Mouse (Mus musculus) frontal cortex, postnatal 36 days (tissue): ENCODE measurements around the gene Kcnq1.

Experiments used
- DNase-seq, 2 experiments: peaks; one replicate each; pipeline ENCODE4 v3.0.0; 2022; ENCODE audit warnings: low spot score in 2 of 2

Kcnq1 gene

DNA sequence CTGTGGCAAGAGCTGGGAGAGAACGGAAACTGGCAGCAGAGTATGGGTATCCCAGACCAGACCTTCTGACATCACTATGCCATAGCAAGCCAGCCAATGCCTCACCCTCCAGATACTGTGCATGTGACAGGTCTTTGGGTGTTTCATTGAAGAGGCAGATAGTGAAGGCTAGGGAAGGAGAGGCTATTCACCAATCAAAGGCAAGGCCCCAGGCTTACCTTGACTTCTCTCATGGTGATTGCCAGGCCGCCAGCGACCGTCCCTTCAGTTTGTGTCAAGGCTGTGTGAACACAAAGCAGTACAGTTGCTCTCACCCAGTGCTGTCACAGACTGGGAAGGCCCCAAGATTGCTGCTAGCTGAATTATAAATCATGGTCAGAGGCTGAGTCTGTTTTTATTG is 75.1 kb downstream of the Kcnq1 start:
- DNase-seq, result no peak

DNA sequence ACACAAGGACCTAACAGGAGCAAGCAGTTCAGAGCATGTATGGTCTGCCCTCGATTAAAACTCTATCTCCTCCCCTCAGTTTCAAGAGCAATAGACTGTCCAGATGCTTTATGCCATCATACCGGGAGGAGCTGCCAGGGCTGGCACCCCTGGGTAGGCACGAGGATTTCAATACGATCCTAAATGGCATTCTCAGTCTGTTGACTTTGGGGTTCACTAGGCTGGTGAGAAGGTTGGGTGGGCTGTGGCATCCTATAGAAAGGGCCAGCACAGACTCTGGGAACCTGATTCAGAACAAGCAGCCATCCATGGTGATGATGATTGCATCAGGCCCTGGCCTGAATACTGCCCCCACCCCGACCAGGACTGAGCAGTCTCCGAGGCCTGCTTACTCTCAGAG is 79.3 kb downstream of the Kcnq1 start:
- no peak for DNase-seq

DNA sequence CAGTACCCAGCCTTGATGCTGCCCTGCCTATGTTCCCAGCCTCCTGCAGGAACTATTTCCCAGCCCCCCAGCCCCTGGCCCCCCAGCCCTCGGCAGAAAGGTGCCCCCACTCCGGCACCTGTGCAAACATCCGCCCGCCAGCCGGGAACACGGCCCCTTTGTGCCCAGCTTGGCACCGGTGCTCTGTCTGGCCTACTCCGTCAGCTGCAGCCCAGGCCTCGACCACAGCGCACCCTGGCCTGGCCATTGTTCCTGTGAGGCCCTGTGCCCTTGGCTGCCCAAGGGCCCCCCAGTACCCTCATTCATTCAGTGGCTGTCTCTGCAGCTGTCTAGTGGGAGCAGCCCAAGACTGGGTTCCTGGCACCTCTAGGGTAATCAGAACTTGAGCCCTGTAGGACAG is 80.2 kb downstream of the Kcnq1 start:
- DNase-seq, result no peak

DNA sequence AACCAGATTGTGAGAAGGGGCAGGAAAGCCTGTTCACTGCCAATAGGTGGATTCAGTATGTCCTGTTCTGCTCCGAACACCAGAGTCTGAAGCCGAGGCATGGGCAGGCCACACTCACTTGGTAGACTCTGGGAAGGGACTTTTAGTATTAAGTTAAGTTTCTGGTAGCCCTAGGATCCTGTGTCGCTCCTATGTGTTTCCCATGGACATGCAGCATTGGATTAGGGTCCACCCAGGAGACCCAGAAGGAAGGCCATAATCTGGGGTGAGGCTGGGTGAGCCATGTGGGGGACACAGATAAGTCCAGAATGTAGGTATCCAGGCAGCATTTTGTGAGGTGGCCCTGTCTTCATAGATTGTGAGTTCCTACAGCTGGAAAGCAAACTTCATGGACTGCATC is 81.0 kb downstream of the Kcnq1 start:
- no peak for DNase-seq

DNA sequence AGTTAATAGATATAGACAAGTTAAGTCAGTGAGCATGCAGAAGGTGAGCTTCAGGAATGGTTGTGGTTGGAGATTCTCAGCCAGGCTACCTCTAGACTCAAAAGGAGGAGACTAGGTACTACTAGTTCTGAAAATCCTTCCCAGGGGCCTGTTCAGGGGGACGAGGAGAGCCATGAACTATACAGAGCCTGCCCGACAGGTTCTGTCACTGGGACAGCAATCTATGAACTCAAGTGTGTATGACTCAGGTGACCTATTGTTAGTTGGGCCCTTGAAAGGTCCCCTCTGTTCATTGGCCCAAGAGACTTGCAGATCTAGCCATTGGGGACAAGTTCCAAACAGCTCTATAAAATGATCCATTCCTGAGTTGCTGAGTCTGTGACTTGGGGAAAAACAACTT is 82.4 kb downstream of the Kcnq1 start:
- no peak for DNase-seq

DNA sequence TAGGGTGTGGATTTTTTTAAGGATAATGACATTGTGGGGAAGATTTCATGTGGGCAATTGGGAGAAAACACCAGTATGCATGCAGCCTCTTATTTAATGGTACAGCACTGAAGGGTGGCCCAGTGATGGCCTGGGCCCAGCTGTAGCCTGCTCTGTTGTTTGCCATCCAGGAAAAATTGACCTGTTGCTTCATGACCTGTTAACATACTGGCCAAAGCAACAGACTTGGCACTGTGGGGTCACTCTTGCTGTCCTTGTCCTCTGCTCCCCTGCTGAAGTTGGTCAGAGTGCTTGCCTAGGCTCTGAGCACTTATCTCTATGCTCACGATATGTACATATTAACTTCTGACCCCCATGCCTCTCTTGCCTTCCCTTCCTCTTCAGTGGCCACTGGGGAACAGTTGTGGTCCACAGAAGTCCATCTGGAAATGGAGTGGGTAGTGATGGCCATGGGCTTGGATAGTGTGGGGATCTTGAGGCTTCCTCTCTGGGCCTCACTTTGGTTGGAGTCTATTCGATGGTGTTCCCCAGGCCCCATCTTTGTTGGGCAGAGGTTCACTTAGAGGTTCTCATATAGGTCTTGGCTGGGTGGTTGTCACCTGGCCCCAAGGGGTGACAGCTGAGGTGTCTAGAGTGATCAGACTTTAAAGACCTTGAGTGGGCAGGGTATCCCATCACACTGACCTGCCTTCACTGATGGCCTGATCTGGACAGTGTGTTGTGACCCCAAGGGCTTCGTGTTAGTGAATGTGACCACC is 84.0 kb downstream of the Kcnq1 start:
- no peak for DNase-seq

DNA sequence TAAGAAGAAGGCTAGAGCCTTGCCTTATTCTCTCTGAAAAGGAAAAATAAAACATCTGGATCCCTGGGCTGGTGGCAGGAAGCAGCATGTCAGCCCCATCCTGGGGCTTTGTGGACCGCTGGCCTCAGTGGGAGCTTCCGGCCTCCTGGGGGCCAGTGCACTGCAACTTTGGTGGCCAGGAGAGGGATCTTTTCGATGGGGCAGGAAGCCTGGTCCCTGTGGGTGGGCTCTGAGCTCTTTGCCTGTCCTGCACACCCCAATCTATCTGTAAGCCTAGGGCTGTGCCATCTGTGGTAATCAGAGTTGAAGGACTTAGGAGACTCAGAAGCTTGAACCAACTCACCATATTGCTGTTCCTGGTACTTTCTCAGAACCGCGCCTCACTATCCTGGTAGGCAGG is 84.7 kb downstream of the Kcnq1 start:
- DNase-seq, result no peak

DNA sequence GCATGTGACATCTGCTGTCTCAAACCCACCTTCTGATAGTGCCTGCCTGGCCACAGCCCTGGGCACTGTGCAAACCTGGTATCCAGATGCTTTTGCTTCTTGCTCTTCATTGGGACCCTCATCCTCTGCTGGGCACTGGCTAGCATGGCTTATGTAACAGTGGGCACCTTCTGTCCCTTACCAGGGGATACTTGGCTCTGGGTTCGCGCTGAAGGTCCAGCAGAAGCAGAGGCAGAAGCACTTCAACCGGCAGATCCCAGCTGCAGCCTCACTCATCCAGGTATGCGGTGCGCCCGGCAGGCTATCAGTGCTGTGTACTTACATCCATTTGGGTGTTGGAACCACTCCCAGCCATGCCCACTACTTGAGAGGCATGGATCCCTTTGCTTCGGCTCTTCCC is 86.2 kb downstream of the Kcnq1 start:
- DNase-seq, result no peak

DNA sequence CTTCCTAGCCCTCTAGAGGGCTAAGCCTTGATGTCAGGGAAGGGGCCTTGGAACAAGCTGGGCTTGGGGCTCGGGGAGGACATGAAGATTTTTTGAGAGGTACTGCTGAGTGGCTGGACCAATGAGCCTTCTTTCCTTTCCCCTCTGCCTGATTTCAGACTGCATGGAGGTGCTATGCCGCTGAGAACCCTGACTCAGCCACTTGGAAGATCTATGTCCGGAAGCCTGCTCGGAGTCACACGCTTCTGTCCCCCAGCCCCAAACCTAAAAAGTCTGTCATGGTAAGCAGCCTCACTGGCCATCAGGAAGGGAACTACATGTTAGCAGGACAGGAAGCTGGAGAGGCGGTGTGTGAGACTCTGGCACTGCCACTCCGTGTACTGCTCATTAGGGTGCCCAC is 87.9 kb downstream of the Kcnq1 start:
- DNase-seq, result no peak

DNA sequence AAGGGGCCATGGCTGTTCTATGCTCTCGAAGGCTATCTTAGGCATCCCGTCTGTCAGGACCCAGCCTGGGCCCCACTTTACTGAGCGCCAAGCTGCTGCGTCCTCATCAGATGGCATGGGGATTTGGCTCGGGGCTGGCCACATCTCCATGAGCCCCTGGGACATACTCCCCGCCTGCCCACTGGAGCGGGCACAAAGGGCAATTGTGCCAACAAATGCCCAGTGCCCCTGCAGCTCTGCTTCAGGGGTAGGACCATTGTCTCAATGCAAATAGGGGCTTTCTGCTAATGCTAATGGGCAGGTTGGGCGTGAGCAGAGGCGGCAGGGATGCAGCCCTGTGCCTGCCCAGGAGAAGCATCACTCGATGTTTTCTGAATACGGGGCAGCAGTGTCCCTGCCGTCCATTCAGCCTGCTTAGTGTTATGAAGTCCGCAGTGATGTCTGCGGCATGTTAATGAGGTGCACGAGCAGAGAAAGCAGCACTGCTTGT is 91.8 kb downstream of the Kcnq1 start:
- no peak for DNase-seq

DNA sequence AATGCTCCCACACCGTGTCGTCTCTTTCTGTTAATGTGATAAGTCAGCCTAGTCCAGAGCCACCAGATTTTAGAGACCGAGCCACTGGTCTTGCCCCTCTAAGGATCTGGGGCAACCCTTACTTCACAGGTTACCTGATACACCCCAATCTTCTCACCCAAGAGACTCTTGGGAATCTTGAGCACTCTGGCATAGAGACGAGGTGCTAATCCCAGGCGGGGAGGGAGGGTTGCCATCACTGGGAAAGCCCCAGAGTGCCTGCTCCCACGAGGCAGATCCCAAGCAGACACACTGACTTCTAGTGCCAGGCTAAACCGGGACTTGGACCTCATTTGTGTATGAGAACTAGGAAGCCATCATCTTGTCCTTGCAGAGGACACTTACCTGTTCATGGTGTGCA is 92.3 kb downstream of the Kcnq1 start:
- no peak for DNase-seq

DNA sequence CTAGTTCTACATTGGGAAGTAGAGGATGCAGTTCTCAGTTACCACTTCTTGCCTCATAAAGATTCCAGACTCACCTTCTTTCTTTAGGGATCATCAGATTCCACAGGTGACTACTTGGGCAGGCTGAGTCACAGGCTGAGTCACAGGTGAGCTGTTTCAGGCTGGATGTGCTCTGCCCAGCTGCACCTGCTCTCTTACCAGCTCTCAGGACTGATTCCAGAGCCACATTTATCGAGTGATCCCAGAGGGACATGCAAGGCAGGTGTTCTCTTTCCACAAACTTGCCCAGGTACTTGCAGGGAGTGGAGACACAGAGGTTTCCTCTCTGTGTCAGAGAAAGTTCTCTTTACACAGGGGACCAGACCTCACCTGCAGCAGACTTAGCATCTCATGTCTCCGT is 95.1 kb downstream of the Kcnq1 start:
- DNase-seq, result no peak

DNA sequence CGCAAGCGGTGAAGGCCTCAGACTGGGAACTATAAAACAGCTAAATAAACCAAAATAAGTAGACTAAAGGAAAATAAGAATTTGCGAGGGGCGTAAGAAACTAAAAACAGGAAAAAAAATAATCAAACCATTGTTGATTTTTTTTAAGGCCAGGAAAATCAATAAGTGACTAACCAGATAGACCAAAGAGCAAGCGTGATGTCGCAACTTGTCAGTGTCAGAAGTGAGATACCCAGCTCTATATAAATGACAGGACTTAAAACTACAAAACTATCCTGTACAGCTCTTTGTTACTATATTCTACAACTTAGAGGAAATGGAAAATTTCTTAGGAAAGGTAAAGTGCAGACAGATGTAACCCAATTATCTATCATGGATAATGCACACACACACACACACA is 97.7 kb downstream of the Kcnq1 start:
- DNase-seq, result no peak

DNA sequence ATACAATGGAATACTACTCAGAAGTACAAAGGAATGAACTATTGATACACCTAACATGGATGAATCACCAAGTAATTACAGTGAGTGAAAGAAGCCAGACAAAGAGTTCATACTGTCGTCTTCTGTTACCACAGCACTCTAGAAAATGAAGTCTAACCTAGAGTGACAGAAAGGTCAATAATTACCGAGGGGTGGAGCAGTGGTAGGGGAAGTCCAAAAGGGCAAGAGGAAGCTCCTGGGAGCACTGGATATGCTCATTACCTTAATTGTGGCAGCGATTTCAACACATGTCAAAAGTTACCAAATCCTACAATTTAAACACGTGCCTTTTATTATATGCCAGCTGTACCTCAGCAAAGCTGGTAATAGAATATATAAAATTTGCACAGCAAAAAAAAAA is 100.9 kb downstream of the Kcnq1 start:
- no peak for DNase-seq

DNA sequence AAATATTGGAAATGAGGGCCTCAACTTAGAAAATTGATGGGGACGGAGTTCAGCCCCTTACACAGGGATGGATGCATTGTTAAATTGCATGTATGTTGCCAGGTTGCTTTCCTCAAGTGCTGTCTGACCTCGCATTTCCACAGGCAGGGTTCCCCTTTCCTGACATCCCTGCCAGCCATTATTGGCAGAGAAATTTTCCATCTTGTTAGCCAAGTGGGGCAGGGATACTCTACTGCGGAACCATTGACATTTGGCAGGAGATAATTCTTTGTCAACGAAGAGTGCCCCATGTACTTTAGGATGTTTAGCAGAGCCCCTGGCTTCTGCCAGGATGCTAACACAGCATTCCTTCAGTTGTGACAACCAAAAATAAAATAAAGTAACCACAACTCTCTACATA is 104.6 kb downstream of the Kcnq1 start:
- DNase-seq, result no peak

DNA sequence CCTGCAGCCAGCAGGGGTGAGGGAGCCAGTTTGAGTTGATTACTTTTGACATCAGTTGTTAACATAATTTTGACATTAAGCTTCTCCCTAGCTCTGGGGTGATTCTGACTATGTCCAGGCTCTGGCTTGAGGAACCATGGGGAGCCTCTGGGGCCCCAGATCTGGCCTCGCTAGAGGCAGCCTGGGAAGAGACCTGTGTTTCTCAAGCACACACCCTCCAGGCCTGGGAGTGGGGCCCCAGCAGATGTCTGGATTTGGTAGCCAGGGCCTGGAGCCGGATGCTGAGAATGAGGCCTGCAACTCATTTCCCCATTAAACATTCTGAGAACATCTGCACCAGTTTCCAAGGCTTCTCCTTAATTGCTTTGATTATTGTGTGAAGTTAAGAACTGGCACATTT is 145.0 kb downstream of the Kcnq1 start:
- no peak for DNase-seq

DNA sequence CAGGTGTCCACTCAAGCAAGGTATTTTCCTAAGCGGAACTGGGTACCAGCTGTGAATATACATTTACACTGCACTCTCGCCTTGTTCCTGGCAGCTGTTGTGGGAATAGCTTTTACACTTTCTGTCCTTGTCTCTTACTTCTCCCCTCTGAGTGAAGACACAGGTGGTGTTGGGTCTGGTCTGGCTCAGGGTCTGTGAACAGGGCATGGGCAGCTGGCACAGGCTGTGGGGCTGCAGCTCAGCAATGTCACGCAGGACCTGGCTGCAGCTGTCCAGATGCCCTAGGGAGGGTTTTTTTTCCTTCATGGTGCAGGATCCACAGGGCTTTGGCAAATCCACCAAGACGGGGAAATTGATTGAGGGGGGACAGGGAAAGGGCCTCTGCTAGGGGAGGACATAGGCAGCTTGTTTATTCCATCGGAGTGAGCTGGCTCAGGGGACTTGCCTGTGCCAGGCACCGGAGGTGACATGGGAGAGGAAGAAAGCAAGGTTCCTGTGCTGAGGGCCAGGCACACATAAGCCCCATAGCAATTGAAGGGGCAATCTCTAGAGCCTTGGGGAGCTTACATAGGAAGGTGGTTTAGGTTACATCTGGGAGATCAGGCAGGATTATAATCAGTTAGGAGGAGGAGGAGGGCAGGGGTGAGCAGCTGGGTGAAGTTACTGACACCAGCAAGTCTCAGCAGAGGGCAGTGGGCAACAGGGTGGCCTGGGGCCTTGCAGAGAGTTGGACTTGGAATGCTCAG is 147.1 kb downstream of the Kcnq1 start:
- DNase-seq, result no peak

DNA sequence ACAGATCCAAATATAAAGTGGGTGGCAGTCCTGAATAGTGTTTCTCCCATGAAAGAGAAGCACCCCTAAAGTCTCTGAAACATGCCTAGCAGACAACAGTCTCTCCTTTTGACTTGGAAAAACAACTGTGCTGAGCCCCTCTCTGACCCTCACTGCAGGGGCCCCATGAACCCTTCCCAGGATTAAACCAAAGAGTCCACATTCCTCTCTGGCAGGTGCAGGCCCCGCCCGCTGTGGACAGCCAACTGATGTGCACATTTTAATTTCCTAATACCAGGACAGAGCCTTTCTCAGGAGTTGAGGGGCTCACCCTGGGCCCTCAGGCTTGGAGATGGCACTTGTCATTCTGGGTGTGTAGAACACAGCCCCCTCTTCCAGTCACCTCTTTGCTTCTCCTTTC is 148.7 kb downstream of the Kcnq1 start:
- DNase-seq, result no peak

DNA sequence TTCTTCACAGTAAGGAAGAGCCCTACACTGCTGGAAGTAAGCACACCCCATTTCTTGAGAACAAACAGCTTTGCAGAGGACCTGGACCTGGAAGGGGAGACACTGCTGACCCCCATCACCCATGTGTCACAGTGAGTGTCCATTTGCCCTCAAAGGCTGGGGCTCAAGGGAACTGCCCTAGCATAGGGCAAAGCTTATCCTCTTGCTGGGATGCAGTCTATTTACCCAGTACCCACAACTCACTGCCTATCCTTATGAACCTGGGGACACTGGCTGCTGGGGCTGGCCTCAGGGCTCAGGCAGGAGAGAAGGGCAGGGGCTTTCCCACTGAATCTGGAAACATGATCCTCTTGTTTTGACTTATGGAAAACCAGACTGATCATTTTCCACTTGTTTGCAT is 155.1 kb downstream of the Kcnq1 start:
- DNase-seq, result no peak

DNA sequence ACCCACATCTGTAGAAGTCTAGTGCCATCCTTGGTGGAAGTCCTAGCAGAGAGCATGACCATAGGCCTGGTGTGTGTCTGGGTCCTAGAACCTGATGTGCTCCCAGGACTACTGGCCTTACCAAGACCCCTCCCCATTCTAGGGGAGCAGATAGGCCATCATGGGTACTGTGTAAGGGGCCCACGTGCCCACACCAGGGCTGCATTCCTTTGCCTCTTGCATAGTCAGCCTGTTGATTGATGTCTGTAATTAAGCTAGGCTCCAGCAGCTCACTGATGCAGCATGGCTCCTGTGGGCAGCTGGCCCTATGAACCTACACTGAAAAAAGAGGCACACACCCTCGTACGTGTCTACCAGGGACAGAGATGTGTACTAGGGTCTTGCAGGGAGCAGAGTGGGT is 157.4 kb downstream of the Kcnq1 start:
- DNase-seq, result no peak

DNA sequence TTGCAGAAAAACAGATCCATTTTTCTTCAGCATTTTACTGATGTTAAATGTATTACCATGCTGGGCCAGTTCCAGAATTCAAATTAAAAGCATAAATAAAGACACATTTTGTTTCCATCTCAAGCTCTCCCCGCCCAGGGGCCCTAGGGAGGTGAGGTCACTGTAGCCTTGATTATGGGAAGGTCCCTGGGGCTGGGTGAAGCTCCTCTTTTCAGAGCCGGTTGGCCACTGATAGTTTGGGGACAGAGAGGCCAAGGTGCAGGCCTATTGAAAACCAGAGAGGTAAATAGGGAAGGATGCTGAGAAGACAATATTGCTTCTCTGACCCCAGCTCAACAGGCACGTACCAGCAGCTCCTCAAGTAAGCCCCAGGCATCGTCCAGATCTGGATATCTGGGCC is 157.8 kb downstream of the Kcnq1 start:
- no peak for DNase-seq

DNA sequence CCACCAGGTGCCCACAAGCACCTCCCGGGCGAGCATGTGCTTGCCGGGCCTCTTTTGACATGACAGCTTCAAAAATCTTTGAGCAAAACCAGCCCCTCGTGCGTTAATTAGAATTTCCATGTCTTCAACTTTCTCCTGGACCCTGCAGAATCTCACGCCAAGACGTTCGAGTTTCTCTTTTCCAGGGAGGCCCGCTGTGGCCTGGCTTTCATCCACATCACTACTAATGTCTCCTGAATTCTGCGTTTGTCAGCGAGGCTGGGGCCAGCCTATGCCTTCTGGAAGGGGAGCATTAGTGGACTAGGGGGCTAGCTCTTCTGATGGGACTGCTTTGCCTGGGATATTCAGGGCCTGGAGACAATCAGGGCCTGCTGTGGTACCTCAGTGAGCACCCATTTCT is 159.2 kb downstream of the Kcnq1 start:
- no peak for DNase-seq

DNA sequence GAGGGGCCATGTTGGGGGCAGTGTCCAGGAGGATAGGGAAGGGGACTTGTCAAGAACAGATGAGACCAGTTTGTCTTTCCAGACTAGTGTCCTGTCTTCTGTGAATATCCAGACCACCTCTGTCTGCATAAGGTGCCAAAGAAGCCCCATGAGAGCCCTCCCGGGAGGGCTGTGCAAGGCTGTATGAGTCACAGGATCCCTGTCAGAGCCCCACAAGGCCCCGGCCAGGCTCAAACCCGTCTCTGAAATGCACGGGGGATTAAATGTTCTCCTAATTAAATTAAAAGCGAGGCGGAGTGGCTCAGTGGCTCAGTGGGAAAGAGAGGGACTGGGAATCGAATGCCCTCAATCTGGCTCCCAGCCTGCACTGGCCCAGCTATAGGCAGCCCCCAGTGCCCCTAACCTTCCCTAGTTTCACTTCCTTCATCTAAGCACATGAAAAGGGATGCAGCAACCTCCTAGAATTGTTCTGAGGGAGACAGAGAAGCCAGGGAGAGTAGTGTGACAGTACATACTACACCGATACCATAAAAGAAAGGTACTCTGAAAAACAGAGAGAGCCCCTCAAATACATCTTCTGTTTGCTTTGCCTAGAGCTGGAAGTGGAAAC is 159.8 kb downstream of the Kcnq1 start:
- no peak for DNase-seq
